Mouse (Mus musculus) brown adipose tissue, adult 24 weeks (tissue): ENCODE results near the gene Ptpru. TPM values are rescaled to one million over a fixed set of nuclear protein-coding genes. Genes with fewer than 3 reads are reported as not detected.

Source experiments
- H3K27ac ChIP-seq: fragments of 200-500 bp; replicated peaks from 2 replicates; pipeline ENCODE4 v1.5.1; 2012; ENCODE audit warnings: low read depth, mild to moderate bottlenecking, low read length
- H3K4me1 ChIP-seq: fragments of 200-500 bp; 2 replicates; pipeline ENCODE4 v1.6.1; 2012; ENCODE audit warnings: low read length, mixed read lengths; ENCODE audit not compliant: control insufficient read depth, insufficient read depth, insufficient read length
- H3K4me3 ChIP-seq: fragments of 200-500 bp; 2 replicates; pipeline ENCODE4 v1.5.1; 2012; ENCODE audit warnings: low read depth, mild to moderate bottlenecking, low read length, moderate library complexity; ENCODE audit not compliant: insufficient read depth
- polyA plus RNA-seq: library from polyadenylated mRNA; stranded (reverse); fragments of >200 nt; gene quantifications from 2 replicates; pipeline ENCODE4 v1.2.4, GENCODE M21; 2012; ENCODE audit not compliant: missing spikeins, insufficient read depth, insufficient read length

Ptpru gene
- polyA plus RNA-seq, 1 experiment, result 3.4 TPM

DNA sequence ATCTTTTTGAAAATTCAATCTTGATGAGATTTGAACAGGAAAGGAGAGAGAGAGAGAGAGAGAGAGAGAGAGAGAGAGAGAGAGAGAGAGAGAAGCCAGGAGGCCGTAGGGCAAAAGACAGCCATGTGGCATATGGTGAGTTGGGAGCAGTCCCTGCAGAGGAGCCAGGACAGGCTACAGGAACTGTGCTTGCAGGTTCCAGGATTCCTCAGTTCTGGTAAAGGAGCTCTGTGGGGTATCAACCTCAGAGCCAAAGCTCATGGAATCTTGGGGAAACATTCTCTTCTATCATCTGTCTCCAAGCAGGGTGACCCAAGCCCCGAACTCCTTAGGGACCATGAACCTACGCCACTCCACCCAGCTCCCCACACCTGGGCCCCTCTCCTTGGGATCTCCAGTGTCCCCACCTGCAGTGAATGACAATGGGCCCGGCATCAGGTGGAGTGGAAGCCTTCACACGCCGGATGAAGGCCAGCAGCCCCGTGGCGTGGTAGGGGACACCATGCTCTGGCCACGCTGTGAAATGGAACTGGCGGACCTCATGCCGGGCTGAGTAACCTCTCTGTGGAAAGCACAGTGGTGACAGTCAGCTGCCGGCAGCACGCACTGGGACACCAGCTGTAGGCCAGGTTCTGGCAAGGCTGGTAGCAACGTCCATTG, 59.3 kb downstream of the Ptpru start:
- no peaks in the 10 kb centered on the region for H3K4me1 ChIP-seq
- no peak overlapping the region for H3K4me3 ChIP-seq
- H3K27ac ChIP-seq, result no peak overlapping the region

DNA sequence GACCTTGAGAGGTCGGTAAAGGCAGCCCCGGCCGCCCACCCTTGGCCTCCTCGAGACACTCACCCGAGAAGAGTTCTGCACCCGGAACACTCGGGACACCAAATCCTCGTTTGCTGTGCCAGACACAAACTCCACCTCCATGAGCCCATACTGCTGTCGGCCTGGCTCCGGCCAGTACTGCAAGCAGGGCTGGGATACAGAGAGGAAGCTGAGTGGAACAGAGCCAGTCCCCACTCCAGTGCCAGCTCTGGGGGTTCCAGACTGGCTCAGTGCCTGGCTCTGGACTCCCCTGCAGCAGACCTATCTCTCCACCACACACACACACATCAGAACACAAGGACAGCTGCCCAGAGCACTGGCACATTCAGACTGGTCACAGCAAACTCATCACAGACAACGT, 66.7 kb downstream of the Ptpru start:
- Histone ChIP-seq H3K4me3 (no peak overlapping the region), H3K27ac (no peak overlapping the region), H3K4me1 (no peaks in the 10 kb centered on the region)

DNA sequence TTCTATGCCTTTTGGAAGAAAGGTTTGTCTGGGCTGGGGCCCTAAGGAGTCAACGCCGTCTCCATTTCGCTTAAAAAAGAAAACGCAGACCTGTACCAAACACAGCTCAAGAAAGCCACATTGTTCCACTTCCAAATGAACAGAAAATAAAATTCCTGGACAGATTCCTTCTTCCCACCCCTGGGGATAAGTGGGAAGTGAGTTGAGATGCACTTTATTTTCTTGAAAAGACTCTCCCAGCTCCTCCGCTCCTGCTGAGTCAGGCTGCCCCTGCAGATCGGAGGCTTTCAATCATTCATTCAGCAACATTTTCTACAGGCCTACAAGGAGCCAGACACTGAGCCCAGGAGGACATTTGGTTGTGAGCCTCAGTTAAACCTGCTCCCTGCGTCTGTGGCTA, 74.2 kb downstream of the Ptpru start:
- H3K4me1 ChIP-seq, result no peaks in the 10 kb centered on the region
- H3K4me3 ChIP-seq, result no peak overlapping the region
- H3K27ac ChIP-seq, result no peak overlapping the region

DNA sequence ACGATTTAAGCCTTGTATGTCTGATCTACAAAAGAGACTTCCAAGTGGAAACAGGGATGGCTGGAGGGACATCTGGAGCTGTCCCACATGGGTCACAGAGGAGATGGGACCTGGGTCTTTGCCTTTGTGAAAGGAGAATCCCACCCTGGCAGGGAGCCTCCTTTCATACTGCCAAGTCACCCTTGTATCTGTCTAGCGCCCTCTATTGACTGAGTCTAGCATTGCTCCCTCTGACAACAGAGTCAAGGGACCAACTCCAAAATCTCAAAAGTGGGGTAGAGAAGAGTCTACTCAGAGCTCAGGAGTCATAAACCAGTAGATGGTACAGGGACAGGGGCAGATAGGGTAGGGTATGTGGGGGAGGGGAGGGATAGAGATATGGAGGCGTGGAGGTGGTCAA, 74.6 kb downstream of the Ptpru start:
- H3K4me3 ChIP-seq, result no peak overlapping the region
- H3K4me1 ChIP-seq, result no peaks in the 10 kb centered on the region
- no peak overlapping the region for H3K27ac ChIP-seq

DNA sequence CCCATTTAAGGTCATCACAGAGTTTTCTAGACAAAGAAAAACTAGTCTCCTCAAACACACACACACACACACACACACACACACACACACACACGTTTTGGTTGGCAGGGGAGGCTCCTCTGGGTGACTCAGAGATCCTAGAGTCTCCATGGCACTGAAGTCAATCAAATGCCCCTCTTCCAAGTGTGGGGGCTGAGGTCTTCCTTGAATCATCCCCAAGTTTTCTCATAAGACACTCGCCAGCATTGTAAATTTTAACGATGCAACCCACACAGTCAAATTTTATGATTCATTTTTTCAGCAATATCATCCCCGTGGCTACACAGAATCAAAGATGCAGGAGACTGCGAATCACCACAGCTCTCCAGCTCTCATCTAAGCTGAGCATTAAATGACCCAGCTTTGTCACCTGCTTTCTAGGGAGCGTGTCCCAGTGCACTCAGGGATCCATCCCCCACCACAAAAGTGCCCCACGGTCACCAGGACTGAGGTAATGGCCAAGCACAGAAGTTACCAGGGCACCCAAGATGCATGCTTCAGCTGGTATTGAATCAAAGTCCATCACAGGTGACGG, 75.8 kb downstream of the Ptpru start:
- H3K4me3 ChIP-seq, result no peak overlapping the region
- H3K27ac ChIP-seq, result no peak overlapping the region
- no peaks in the 10 kb centered on the region for H3K4me1 ChIP-seq

DNA sequence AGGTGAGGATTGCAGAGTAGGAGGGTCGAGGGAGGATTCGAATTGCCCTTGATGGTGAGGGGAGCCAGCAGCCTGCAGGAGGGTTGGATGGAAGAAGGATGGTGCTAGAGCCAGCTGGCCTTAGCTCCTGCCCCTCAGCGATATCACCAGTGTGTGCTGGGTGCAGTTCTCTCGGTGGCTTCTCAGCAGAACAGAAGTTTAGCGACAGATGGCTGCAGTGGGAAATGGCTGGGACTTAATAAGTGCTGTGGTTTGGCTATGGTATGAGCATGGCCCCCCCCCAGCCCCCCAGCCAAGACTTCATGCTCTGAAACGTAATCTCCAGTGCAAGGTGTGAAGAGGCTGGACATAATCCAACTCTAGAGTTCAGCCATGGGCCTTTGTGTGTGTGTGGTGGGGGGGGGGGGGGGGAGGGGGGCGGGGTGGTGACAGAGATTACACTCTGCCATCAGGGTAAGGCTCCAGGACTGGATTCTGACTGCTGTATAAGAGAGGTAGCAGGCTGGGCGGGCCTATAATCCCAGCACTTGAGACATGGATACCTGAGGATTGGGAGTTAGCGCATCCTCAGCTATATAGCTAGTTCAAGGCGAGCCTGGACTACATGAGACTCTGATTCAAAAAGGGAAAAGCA, 85.8 kb downstream of the Ptpru start:
- H3K4me1 ChIP-seq, result no peaks in the 10 kb centered on the region
- H3K27ac ChIP-seq, result no peak overlapping the region
- H3K4me3 ChIP-seq, result no peak overlapping the region

DNA sequence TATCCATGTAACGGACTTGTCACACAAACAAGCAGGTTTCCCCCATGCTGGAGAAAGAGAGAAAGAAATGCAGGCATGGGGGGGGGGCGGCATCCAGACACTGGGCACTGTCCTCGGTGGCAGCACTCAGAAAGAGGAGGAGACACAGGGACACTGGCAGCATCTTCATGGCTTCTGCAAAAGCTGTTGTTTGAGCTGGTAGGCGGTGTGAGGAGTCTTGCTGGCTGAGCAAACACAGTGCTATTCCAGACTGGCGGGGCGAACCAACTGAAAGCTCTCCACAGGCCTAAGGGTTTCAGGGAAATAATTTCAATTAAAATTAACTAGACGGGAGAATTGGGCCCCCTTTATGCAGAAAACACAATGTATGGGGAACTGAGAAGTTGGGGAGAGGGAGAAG, 86.5 kb downstream of the Ptpru start:
- H3K27ac ChIP-seq, result no peak overlapping the region

DNA sequence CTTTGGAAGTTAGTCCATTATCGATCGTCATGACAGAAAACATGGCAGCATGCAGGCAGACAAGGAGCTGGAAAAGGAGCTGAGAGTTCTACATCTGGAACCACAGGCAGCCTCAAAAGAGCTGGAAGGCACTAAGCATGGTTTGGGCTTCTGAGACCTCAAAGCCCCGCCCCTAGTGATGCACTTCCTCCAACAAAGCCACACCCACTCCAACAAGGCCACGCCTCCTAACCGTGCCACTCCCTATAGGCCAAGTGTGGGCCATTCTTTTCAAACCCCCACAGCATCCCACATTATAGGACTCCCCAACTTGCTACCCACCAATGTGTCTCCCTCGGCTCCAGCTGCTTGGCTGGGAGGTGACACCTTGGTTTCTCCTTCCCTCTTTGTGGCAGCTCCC, 88.3 kb downstream of the Ptpru start:
- H3K4me1 ChIP-seq, result no peaks in the 10 kb centered on the region
- H3K27ac ChIP-seq, result no peak overlapping the region
- H3K4me3 ChIP-seq, result no peak overlapping the region

More for the DNA sequence above, 86.5 kb downstream of the Ptpru start:
- H3K4me1 ChIP-seq, result no peaks in the 10 kb centered on the region
- no peak overlapping the region for H3K4me3 ChIP-seq

DNA sequence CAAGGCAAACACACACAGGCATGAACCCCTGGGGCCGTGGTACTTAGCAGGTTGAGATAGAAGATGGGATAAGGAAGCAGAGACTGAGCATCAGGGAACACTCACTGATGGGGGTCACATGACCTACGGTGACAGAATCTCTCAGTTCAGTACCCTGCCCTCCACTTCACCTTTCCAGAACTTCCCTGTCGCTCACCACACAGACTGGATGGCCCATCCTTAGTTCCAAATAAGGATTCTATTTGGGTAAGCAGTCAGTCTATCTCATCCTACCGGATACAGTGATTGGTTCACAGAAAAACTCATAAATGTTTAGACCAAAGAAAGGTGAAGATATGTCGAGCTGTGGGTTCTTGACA, 93.4 kb downstream of the Ptpru start:
- Histone ChIP-seq H3K4me1 (0 out of 2 replicates have a peak, but pooled peaks cover 3% of the 10 kb centered on the region), H3K4me3 (no peak overlapping the region), H3K27ac (no peak overlapping the region; the same call in 1 of the 2 replicates)

DNA sequence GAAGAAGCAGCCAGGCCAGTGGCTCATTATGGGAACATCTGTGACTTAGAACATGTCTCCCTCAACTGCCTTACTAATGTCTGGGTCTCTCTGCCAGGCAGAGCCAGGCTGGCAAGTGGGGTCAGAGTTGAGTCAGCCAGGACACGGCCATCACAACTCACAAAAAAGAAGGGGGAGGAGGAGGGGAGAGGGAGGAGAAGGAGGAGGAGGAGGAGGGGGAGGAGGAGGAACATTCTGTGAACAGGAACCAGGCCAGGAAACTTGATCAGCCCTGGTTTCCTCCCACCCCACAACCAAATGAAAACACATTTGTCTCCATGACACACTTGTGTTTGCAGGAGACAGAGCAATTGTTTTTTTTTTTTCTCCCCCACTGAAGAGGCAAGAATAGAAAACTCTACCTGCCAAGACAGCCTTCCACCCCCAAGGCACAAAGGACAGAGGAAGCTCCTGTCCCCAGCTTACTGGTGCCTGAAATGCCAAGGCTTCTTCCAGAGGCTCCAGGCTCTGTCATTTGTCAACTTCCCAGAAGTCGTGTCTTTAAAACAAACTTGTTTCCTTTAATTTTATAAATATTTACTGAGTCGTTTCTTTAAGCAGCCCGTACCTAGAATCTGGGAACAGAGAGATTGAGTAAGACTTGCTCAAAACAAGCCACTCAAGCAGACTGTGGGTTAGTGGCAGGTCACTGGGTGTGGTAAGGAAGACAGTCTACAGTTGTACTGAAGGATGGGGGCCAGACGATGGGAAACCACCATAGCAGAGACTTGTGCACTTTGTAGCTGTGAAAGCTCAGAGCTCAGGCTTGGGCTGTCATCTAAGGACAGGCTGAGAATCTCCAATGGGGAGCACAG, 94.0 kb downstream of the Ptpru start:
- H3K27ac ChIP-seq, result no peak overlapping the region

DNA sequence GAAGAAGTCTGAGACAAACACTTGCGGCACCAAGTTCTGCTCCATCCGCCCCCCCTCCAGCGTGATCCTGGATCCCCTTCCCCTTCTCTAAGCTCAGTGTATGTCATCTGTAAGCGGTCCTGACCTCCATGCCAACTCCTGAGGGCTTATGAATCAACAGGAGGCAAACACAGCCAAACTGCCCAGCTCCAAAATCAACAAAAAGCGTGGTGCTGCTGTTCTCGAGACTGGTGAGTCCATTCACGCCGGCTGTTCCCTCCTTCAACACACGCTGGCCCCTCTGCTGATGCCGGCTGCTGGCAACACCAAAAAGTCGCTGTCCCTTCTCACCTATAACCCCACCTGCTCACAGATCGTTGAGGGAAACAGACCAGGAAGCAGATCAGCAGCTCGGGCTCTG, 95.1 kb downstream of the Ptpru start:
- 0 out of 2 replicates have a peak, but pooled peaks cover 3% of the 10 kb centered on the region for H3K4me1 ChIP-seq
- H3K4me3 ChIP-seq, result no peak overlapping the region
- H3K27ac ChIP-seq, result no peak overlapping the region

More for the DNA sequence above, 94.0 kb downstream of the Ptpru start:
- H3K4me3 ChIP-seq, result no peak overlapping the region
- 0 out of 2 replicates have a peak, but pooled peaks cover 3% of the 10 kb centered on the region for H3K4me1 ChIP-seq

DNA sequence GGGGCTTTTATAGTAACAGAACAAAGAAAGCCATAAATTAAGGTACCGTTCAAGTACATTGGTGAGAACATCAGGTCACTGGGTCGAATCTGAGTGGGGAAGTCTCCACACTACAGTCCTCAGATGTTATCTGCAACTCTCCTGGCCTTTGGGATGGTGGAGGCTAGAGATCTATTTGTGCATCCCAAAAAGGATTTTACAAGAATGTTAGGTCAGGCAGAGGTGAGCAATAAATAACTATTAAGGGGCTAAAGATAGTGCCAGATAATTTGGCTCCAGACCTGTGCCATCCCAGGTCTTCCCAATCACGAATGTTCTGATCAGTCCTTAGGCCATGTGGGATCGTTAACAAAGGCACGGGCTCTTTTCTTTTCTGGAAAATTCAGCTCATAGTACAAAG, 97.5 kb downstream of the Ptpru start:
- no peak overlapping the region for H3K27ac ChIP-seq
- H3K4me3 ChIP-seq, result no peak overlapping the region
- 0 out of 2 replicates have a peak, but pooled peaks cover 3% of the 10 kb centered on the region for H3K4me1 ChIP-seq

DNA sequence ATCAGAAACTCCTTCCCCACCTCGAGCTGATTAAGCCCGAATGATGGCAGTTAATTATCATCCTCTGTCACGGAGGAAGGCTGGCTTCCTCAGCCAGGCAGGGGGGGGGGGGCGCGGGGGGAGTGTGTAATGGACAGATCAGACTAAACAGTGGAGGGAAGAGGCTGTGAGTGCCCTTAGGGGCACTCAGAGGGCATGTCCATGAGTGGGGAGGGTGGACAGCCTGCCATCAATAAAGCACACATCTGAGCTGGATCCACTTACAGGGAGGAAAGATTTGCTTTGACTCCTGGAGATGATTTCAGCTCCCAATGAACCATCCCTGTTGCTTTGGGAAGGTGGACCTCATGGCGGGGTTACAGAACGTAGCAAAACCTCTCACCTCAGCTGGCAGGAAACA, 109.5 kb downstream of the Ptpru start:
- Histone ChIP-seq H3K4me1 (no peaks in the 10 kb centered on the region), H3K4me3 (no peak overlapping the region), H3K27ac (no peak overlapping the region)

DNA sequence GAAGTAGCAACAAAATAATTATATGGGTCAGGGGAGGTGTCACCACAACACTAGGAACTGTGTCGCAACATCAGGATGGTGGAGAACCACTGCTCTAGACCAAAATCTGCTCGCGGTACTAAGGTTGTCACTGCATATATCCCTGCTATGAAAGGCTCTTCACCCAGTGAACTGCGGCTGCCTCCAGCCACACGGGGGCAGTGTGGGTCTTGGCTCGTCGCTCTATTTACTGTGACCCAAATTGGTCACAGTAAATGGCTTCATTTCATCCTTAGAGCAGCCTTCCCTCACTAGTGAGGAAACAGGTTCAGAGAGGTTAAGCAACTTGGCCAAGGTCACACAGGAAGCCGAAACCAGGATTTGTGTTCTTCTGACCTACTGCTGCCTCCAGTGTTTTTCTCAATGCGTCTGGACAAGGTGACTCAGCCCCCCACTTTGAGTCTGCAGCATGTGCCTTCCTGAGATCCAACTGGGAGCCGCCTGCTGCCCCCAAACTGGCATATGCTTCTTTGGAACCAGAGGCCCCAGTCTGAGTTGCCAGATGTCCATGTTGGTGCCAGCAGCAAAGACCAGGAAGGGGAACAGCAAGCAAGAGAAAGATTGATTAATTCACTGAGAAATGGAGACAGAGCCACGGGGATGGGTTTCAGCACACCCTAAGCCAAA, 114.5 kb downstream of the Ptpru start:
- H3K4me3 ChIP-seq, result no peak overlapping the region
- H3K27ac ChIP-seq, result no peak overlapping the region
- H3K4me1 ChIP-seq, result no peaks in the 10 kb centered on the region
